ENCODE assay signal across 8 mouse cellular contexts in the genomic region with DNA sequence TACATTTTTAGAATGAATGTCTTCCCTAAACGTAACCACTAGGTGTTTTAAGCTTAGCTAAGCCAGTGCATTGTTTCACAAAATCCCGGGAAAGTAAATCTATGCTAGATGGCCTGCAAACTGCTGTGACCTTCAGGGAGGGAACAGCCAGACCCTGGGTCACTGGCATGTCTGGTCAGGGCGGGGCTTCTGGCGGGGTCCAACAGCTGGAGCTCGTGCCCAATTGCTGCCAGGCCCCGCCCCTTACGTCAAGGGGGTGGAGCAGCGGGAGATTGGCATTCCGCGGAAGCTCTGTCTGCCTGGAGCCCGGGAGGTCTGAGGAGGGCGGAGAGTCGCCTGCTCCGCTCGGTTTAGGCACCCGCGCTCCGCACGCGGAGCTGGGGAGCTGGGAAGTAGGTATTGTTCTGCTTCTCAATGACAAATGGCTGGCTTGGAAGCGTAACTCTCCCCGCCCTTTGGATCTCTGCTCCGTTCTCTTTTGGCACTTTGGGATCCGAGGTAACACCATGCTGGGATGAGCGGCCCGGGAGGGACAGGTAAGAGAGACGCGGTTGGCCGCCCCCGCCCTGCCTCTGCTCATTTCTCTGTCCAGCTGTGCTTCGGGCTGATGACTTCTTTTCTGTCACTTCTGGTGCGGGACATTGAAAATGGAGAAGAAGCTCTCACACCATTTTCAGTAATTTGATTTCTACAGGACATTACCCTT. TPM values are rescaled to one million over a fixed set of nuclear protein-coding genes. Genes with fewer than 3 reads are reported as not detected.
DNase-seq lines count a peak whose midpoint lies in the region; ATAC-seq lines count a peak whose summit lies in the region.

No protein-coding gene starts in this region.

- no peaks in the 10 kb centered on the region for H3K9me3 ChIP-seq in hindbrain, embryonic 11.5 days (ENCODE audit: control insufficient read depth, low read length)

- H3K4me3 ChIP-seq in hindbrain, embryonic 11.5 days (ENCODE audit: low read depth, low read length), result peak overlapping the region; percentile 54

- H3K9ac ChIP-seq in hindbrain, embryonic 11.5 days (ENCODE audit: low read depth, low read length), result peak overlapping the region; percentile 53

- no peak overlapping the region for H3K27ac ChIP-seq in hindbrain, embryonic 11.5 days (ENCODE audit: low read depth, low read length)

- under 1% methylated on average over 30 of the region's 32 CpGs for WGBS in hindbrain, embryonic 11.5 days

- H3K4me1 ChIP-seq in hindbrain, embryonic 11.5 days (replicated peaks; ENCODE audit: control insufficient read depth, insufficient read depth, low read length), result 0 out of 2 replicates have a peak, but pooled peaks cover 2% of the 10 kb centered on the region

- peak; percentile 91 for DNase-seq in Muller cell, postnatal 12 days (ENCODE audit: inconsistent ontology term)
- DNase-seq in cerebellum, adult 9-11 months, result peak; percentile 53
- peak; percentile 58 to 85 for DNase-seq in frontal cortex, adult 2 months (ENCODE audit: extremely low spot score in 1 of 2, low spot score in 1 of 2)
- peak; percentile 91 for DNase-seq in hindbrain, embryonic 11.5 days (ENCODE audit: low spot score)
- peak; percentile 80 to 83 for DNase-seq in layer of hippocampus, postnatal 10 days (ENCODE audit: low spot score in 2 of 2)
- DNase-seq in lung, postnatal 10 days, result peak; percentile 97
- DNase-seq in ovary, postnatal 36 days (ENCODE audit: low spot score), result peak; percentile 94
- DNase-seq in thymus, postnatal 25 days, result peak; percentile 91

- H3K36me3 ChIP-seq in hindbrain, embryonic 11.5 days (ENCODE audit: control insufficient read depth, insufficient read depth, low read length), result no peaks in the 10 kb centered on the region

- H3K4me2 ChIP-seq in hindbrain, embryonic 11.5 days (replicated peaks; ENCODE audit: low read depth, low read length), result peak overlapping the region; percentile 64

- peak; percentile 98 for ATAC-seq in hindbrain, embryonic 11.5 days (ENCODE audit: low FRiP score)

- H3K27me3 ChIP-seq in hindbrain, embryonic 11.5 days (ENCODE audit: control insufficient read depth, insufficient read depth, low read length), result no peaks in the 10 kb centered on the region

RNA-seq across cellular contexts. Expression of a gene that starts 35.2 kb away (rescaled TPM):
- 82.5 and 88.8 TPM in 2 replicates for polyA plus RNA-seq in frontal cortex, adult 2 months (2012; rRNA removed)
- polyA plus RNA-seq in hindbrain, embryonic 11.5 days (2014; fragmentation: Nextera tagmentation; extraction: Ambion mirVana), result 199 and 203 TPM in 2 replicates
- total RNA-seq in layer of hippocampus, postnatal 10 days (2021), result 10 to 100 TPM; 91.2 to 92.2 TPM
